Mouse (Mus musculus) olfactory bulb, adult 2 months (tissue): ENCODE measurements around the gene Rabgap1l. TPM values are rescaled to one million over a fixed set of nuclear protein-coding genes. Genes with fewer than 3 reads are reported as not detected.

Experiments used
- H3K27ac ChIP-seq: fragments of 200-500 bp; 2 replicates; pipeline ENCODE4 v1.5.1; 2012; ENCODE audit warnings: low read depth, low read length; ENCODE audit not compliant: insufficient read depth
- H3K4me1 ChIP-seq: fragments of 200-500 bp; 2 replicates; pipeline ENCODE4 v1.6.1; 2012; ENCODE audit warnings: low read length; ENCODE audit not compliant: control insufficient read depth, insufficient read depth
- H3K4me3 ChIP-seq: fragments of 200-500 bp; 2 replicates; pipeline ENCODE4 v1.5.1; 2012; ENCODE audit warnings: mild to moderate bottlenecking, low read depth, low read length, moderate library complexity; ENCODE audit not compliant: insufficient read depth
- CTCF ChIP-seq: fragments of 200-500 bp; IDR thresholded peaks from 2 replicates; pipeline ENCODE4 v1.5.1; 2012; ENCODE audit warnings: low read depth, mild to moderate bottlenecking, low read length, moderate library complexity; ENCODE audit not compliant: insufficient read depth
- POLR2A ChIP-seq: fragments of 200-500 bp; IDR thresholded peaks from 2 replicates; pipeline ENCODE4 v1.6.1; 2012; ENCODE audit warnings: mild to moderate bottlenecking, low read depth, low read length, moderate library complexity; ENCODE audit not compliant: insufficient read depth
- WGBS: fragments of 180-500 bp; shearing (Covaris S2); methylation state at CpG from one replicate; pipeline ENCODE4 v1.1.7; 2018; 5-methylcytosine and 5-hydroxymethylcytosine counted together
- polyA plus RNA-seq: library from polyadenylated mRNA; stranded (reverse); fragments of >200 nt; gene quantifications from 2 replicates; pipeline ENCODE4 v1.2.4, GENCODE M21; 2012; ENCODE audit warnings: low replicate concordance; ENCODE audit not compliant: missing spikeins, insufficient read depth, insufficient read length

Rabgap1l gene
- polyA plus RNA-seq, 1 experiment, result 89.2 TPM

DNA sequence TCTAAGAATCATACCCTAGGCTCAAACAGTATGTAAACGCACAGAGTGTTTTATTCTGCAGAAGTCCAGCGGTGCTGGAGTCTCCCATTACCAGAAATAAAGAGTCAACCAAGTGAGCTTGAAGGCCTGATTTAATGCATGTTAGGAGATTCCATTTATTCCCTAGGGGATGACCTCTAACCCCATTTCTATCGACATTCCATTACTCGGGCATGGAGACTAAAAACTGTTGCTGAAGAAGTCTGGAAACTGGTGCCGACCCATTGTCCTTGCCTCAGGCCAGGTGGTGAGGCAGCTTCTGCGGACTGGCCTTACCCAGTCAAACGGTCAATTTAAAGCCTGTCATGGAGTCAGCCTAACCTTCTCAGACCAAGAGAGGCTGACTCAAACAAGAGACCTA is 578.8 kb downstream of the Rabgap1l start:
- WGBS, result 95% methylated on average over 7 of the region's 7 CpGs
- H3K4me1 ChIP-seq, result no peaks in the 10 kb centered on the region
- H3K27ac ChIP-seq, result no peak overlapping the region
- H3K4me3 ChIP-seq, result no peak overlapping the region
- TF ChIP-seq CTCF (no peak), POLR2A (no peak)

DNA sequence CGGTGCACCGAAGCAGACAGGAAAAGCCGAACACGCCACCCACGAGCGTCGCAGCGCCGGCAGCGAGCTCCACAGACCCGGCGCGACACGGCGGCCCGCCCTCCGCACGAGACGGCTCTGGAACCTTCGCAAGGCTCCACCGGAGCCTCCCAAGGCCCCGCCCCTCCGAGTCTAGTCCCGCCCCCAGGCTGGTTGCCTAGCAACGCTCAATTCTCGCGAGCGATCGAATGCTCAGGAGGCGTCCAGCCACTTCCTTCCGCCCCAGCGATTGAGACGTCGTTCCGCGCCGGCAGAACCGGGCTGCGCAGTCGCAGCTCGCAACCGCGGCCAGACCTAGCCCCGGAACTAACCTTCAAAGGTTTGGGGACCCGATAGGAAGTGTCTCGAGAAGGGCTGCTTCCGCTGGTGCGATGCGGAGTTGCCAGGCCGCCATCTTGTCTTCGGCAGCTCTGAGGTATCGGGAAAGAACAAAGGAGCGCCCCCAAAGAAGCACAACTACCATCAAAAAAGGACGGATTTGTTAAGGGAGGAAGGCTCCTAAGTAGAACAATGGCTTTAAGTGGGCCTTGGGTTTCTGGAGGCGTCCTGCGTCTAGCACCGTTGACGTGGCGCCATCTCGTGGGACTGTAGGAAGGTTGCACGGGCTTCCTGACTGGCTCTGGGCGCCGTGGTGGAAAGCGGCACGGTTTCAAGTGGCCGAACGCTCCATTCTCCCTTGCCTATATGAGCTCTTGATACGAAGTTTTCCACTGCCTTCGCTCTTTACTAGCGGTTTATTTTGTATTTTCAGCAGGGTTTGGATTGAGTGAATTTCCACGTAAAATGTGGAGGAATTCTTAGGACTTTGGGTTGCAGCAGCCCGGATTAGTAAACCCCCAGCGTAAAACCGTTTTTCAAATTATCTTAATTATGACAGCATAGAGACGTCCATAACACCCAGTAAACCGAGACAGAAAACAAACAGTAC is 580.0 kb downstream of the Rabgap1l start, which contains the start of gene Cacybp:
Gene Cacybp, minus strand, starts transcription at position 173 of the 967 bp plus-strand sequence.
- peak; percentile 97 for TF ChIP-seq CTCF
- peak; percentile 80 for TF ChIP-seq POLR2A
- Histone ChIP-seq H3K4me1 (no peaks in the 10 kb centered on the region), H3K27ac (peak within 1 kb of the TSS; percentile 100), H3K4me3 (peak within 1 kb of the TSS; percentile 80)
- WGBS, result under 1% methylated on average over 76 of the region's 76 CpGs

DNA sequence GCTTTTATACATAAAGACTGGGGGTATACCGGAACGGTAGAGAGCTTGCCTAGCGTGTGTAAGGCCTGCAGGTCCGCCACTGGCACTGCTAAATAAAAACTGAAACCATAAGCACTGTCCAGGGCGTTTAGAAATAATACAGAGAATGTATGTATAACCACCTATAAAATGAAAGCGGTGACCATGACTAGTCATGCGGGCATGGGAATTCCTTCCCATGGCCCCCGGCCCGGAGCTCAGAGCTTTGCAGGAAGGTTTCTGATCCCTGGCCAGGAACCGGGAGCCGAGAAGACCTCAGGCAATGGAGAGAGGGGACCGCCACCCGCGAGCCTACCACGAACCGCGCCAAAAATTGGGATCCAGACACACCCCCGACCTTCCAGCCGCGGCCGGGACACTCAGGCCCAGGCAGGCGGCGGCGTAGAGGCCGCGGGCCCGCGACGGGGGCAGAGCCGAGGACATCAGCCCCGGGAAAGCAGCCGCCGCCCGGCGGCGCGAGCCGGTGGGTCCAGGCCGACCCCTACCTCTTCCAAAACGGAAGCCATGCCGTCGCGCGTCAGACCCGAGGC is 580.8 kb downstream of the Rabgap1l start:
- peak overlapping the region; percentile 76 for H3K4me3 ChIP-seq
- WGBS, result under 1% methylated on average over 45 of the region's 45 CpGs

DNA sequence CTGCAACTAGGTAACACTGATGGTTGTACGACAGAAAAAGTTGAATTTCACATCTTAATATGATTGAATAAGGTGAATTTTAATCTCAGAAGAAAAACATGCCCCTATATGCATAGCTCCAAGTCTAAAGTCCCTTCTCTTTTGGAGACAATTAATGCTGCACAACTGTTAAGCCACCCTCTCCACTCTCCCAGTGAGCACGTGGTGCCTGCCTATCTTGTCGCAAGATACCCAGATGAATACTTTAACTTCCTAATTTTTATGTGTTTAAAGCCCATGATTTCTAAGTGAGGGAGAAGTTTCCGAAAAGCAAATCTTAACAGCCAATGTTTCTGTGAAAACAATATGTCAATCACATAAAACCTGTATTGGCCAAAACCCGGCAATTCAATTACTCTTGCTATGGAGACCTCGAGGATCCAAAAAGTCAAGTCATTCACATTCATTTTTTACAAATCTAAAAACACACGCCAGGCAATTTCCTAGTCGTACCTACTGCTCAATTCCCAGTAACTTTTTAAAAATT is 581.4 kb downstream of the Rabgap1l start:
- TF ChIP-seq POLR2A (no peak), CTCF (no peak)
- no peak overlapping the region for H3K27ac ChIP-seq
- H3K4me3 ChIP-seq, result peak overlapping the region; percentile 76
- WGBS, result 1% methylated on average over 8 of the region's 8 CpGs
- no peaks in the 10 kb centered on the region for H3K4me1 ChIP-seq

More for the DNA sequence above, 580.8 kb downstream of the Rabgap1l start:
- TF ChIP-seq POLR2A (no peak), CTCF (no peak)
- H3K4me1 ChIP-seq, result no peaks in the 10 kb centered on the region
- peak overlapping the region; percentile 70 for H3K27ac ChIP-seq

DNA sequence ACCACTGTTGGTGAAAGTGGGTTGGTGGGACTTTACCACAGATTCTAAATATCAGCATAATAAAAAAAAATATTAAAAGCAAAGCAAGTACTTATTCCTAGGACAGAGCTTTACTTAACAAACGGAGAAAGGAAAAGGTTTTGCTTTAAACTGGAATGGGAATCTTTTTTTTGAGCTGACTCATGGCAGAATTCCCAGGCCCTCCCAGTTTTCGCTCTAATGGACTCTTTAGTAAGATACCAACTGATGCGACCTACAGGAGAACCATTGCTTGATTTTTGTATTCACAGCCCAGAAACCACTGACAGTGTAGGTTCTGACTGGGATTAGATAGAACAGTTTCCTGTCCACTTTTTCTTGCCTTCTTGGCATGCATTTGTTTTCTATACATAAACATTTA is 582.4 kb downstream of the Rabgap1l start:
- TF ChIP-seq POLR2A (no peak), CTCF (no peak)
- no peak overlapping the region for H3K27ac ChIP-seq
- no peaks in the 10 kb centered on the region for H3K4me1 ChIP-seq
- H3K4me3 ChIP-seq, result no peak overlapping the region
- WGBS, result 25% methylated on average over 3 of the region's 3 CpGs

DNA sequence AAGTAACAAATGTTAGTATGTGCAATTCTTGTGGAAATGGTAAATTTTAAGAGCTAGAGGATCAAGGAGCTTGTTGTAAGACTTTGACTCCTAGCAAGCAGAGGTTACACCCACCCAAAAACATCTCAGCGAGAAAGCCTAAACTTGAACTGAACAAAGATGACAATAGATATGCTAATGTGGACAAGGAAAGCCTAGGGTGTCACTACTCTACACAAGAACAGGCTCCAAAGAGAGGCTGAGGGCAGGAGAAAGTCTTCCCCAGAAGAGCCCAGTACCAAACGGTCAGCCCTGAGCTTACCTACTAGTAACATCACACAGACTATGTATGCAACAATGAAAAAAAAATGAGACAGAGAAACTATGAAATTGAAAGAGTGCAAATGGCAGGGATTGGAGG is 583.2 kb downstream of the Rabgap1l start:
- Histone ChIP-seq H3K4me3 (no peak overlapping the region), H3K4me1 (no peaks in the 10 kb centered on the region), H3K27ac (no peak overlapping the region)
- WGBS, result 30% methylated on average over 2 of the region's 2 CpGs
- TF ChIP-seq CTCF (no peak), POLR2A (no peak)

DNA sequence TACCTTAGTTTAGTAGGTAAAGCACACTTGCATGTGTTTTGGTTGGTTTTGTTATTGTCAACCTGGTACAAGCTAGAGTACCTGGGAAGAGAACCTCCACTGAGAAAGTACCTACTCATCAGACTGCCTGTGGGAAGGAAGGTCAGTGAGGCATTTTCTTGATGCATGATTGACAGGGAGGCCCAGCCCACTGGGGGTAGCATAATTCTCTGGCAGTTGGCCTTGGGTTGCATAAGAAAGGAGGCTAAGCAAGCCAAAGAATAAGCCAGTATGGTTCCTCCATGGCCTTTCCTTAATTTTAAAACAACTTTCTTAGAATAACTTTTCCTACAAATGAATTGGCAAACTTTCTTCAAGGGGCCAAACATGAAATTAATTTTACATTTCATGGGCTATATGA is 587.5 kb downstream of the Rabgap1l start:
- TF ChIP-seq POLR2A, result no peak
- no peaks in the 10 kb centered on the region for H3K4me1 ChIP-seq
- H3K4me3 ChIP-seq, result no peak overlapping the region
- no peak overlapping the region for H3K27ac ChIP-seq

DNA sequence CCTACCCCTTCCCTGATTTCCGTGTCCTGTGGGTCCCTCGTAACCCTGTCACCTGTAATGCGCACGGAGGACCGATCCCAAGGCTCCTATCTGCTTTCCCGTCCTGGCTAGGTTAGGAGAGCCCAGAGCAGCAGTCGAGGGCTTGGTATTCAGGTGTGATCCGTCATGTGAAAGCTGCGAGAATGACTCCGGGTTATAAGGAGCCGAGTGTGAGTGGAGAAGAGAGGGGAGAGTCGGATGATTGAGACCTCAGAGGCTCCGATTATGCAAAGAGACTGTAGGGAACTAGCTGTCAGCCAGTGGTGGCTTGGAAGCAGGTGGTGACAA is 597.7 kb downstream of the Rabgap1l start:
- H3K4me3 ChIP-seq, result peak overlapping the region; percentile 51
- no peak for TF ChIP-seq CTCF
- no peak for TF ChIP-seq POLR2A
- no peak overlapping the region for H3K27ac ChIP-seq
- under 1% methylated on average over 13 of the region's 13 CpGs for WGBS
- no peaks in the 10 kb centered on the region for H3K4me1 ChIP-seq

DNA sequence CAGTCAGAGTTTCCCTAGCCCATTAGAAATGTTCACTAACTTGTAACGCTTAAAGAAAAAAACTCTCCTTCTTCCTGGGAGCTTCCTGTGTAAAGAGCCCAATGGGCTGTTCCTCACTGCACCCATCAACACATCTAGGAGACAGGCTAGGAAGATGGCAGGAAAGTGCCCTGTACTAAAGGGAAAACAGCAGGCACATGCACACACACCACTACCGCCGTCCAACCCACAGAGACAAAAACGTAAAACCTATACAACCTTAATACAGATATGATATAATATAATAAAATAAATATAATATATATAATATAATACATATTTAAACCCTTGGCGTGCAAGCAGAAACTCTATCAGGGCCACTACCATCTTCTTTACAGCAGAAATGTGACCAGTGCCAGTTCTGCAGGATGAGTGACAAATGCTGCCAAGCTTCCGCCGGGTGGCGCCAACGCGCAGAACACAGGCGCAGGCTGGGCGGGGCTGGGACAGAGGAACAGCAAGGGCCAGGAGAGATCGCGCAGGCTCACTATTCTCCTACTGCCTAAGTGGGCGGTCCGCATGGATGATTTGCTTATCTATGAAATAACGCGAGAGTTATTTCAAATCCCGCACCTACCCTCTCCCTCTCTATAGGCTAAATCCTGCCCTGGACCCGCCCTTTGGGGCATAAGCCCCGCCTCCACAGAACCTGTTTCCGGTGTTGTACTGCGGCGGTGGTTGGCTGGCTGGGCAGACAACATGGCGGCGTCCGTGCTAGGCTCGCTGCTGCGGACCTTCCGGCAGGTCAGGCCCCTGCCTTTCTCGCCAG is 598.3 kb downstream of the Rabgap1l start, which contains the start of gene Mrps14:
Gene Mrps14, plus strand, starts transcription at position 687 of the 808 bp plus-strand sequence.
- Histone ChIP-seq H3K4me1 (no peaks in the 10 kb centered on the region), H3K27ac (no peak within 1 kb of the TSS), H3K4me3 (peak within 1 kb of the TSS; percentile 51)
- WGBS, result 2% methylated on average over 31 of the region's 31 CpGs
- peak; percentile 62 for TF ChIP-seq CTCF
- peak; percentile 70 for TF ChIP-seq POLR2A
